Mouse (Mus musculus) adrenal gland, adult 18-20 months (tissue): ENCODE data around the gene Pcgf6. TPM values are rescaled to one million over a fixed set of nuclear protein-coding genes. Genes with fewer than 3 reads are reported as not detected.

Experiments used
- DNase-seq, 2 experiments: peaks; one replicate each; pipeline ENCODE4 v3.0.0; 2021 to 2022; ENCODE audit warnings: low spot score in 2 of 2
- total RNA-seq, 2 experiments: library from RNA; stranded (reverse); gene quantifications; 1 replicate in 1 of 2; 2 replicates in 1 of 2; pipeline ENCODE4 v1.2.3; 2021

The Pcgf6 gene
- total RNA-seq, 2 experiments from 2014 or later, result 7.4 to 10.8 TPM

DNA sequence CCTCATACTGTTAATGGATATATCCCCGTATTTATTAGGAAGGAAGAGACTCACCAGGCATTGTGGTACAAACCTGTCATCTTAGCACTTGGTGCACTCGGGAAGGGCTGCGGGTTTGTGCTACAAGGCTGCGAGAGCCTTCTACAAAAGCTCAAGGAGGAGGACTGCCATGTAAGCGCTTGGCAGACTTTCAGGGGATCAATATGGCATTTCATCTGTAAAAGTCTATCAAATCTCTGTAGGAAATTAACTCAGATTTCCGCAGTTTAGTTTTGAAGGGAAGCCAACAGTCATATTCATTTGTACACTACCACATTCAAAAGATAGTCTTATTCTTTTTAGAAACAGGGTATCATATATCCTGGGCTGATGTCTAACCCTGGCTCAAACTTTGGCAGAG is 18.9 kb downstream of the Pcgf6 start:
- DNase-seq, result no peak

DNA sequence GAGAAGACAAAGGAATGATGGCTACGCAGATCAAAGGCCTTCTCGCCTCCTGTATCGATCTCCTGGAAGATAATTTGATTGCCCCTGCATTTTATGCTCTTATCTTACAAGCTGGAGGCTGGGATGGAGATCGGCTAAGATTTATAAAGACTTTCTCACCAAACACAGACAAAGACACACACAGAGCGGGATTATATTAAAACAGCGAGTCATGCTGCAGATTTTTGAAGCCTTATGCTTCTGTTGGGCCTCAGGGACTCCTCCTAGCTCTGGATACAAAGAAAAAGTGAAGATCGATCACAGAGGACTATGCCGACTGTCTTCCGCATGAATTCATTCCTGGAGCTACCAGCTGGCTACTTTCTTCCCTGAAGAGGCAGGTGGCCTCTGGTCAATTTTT is 20.9 kb downstream of the Pcgf6 start:
- no peak for DNase-seq

DNA sequence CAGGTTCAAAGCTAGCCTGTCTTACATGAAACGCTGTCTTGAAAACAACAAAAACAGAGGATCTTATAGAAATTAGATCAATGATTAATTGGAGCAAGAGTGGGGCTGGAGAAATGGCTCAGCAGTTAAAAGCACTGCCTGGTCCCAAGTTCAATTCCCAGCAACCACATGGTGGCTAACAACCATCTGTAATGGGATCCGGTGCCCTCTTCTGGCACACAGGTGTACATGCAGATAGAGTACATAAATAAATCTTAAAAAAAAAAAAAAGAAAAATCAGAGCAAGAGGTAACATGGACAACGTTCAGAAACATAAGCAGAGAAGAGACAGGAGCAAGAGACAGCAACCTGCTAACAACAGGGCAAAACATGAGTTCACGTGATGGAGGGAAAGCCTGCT is 24.2 kb downstream of the Pcgf6 start:
- DNase-seq, result no peak

DNA sequence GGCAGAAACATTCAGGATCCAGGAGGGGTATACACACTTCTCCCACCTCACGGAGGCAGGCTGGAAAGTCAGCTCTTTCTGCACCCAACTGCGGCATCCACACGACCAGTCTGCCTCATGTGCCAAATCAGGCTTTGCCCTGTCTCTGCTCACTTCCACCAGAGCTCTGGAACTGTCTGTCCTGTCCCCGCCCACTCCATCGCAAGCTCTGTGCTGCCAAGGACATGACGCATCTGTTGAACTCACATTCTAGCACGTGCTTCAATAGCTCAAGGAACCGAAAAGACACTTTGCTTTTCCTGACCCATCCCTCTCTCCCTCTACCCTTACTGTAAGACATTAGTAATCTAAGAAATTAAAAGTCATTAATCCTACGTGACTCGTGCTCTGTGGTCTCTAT is 25.8 kb downstream of the Pcgf6 start:
- no peak for DNase-seq

DNA sequence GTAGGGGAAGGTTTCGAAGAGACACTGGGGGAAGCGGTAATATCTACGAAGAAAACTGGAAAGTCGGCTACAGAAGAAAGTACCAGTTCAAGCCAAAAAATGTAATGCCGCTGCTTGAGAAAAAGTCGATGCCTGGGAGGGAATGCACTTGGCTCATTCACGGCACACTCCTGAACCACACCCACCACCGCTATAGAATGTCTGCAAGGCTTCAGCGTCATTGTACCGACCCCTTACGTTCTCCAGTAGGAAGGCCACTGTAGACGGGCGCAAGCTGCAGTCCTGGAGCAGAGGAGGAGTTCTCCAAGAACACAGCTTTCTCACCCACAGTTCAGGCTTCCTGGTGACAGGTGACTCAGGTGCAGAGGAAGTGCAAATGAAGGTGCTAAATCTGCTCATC is 27.2 kb downstream of the Pcgf6 start:
- no peak for DNase-seq

DNA sequence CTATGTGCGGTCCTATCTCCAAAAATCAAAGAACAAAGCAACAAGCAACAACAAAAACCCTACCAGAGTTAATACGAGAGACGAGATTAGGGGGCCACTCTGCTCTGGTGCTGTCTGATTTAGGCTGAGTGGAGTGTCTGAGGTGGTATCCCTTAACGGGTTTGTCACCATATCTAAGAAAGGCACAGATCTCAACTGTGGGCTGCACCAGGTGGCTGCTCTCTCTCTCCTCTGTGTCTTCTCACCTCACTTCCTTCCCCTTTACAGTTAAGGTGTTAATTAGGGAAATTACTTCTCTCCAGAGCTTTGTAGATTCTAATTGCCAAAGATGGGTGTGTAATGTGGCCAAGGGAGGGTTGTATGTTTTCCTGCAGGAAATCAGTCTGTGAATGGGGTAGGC is 28.0 kb downstream of the Pcgf6 start:
- no peak for DNase-seq

DNA sequence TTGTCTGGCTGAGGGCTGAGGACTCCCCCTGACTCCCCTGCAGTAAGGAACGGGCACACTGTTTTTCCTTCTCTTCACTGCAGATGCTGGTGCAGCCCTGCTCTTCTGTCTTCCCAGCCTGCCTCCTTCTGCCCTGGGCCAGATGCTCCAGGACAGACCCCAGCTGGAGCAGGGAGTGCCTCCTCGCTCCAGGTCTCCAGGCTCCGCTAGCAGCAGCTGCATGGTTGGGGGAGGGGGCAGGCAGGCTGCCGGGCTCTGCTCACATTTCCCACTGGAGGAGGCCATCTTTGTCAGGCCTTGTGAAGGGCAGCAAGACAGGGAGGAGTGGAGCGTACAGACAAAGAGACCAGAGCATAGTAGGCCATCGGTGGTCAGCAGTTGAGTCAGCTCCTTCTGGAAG is 31.4 kb downstream of the Pcgf6 start:
- DNase-seq, result no peak

DNA sequence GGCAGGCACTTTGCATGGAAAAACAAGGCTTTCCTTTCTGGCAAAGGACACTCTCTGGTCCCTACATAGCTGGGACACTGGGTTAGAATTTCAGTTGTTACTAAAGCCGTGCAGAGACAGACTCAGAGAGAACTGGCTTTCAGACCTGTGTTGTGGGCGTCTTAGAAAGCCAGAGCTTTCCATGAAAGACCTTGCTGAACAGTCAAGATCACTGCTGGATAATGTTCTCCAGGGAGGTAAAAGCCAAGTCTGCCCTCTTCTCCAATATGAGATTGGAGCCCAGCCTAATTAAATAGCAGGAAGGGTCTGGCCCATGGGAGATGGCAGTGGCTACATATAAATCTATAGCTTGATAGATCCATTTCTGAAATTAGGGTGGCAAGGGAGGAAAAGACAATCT is 32.4 kb downstream of the Pcgf6 start:
- no peak for DNase-seq

DNA sequence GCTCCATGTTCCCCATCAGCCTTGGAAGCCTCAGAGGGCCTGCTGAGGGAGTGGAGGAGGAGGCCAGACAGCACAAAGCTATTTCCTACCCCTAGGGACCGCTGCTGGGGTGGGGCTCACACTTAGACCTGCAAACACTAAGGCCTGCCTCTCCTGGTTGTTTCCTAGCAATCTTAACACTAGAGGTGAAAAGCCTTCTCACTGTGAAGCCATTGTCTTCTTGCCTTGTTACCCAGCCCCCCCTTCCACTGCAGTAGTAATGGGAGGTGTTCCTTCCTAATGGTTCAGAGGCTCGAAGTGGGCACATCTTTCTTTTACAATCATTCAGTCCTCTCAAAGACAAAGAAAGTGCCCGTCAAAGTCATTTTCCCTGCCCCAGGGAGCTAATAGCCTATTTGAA is 32.9 kb downstream of the Pcgf6 start:
- no peak for DNase-seq

DNA sequence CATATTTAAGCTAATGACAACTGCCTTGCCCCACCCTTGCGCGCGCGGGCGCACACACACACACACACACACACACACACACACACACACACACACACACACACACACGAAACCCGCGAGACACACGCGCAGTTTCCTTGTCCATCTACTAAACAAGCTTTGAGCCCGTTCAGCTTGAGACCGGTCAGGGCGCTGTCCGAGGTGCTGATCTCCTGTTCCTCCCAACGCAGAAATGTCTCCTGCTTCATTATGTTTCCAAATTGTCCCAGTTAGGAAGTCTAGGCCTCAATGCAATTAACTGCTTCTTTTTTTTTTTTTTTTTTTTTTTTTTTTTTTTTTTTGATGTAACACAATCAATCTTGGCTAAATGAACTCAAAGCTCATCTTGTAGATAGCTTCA is 34.2 kb downstream of the Pcgf6 start:
- DNase-seq, result peak; percentile 76 to 81

DNA sequence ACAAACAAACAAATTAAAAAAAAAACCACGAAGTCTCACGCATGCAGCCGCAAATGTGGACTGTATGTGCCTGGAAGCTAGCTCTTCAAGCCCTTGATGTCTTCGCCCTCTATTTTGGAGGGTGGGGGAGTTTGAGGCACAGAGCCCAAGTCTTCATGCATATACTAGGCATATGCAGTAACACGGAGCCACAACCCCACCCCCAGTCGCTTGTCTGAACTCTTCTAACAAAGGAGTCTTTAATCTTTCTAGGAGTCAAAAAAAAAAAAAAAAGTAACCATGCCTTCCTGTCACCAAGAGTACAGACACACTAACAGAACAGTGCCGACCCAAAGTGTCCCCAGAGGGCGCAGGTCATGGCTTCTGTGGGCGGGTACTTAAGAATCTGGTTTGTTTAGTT is 34.7 kb downstream of the Pcgf6 start:
- no peak for DNase-seq

DNA sequence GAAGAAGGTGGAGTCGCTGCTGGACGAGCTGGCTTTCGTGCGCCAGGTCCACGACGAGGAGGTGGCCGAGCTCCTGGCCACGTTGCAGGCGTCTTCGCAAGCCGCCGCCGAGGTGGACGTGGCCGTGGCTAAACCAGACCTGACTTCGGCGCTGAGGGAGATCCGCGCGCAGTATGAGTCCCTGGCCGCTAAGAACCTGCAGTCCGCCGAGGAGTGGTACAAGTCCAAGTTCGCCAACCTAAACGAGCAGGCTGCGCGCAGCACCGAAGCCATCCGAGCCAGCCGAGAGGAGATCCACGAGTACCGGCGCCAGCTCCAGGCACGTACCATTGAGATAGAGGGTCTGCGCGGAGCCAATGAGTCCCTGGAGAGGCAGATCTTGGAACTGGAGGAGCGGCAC is 35.3 kb downstream of the Pcgf6 start:
- DNase-seq, result no peak

DNA sequence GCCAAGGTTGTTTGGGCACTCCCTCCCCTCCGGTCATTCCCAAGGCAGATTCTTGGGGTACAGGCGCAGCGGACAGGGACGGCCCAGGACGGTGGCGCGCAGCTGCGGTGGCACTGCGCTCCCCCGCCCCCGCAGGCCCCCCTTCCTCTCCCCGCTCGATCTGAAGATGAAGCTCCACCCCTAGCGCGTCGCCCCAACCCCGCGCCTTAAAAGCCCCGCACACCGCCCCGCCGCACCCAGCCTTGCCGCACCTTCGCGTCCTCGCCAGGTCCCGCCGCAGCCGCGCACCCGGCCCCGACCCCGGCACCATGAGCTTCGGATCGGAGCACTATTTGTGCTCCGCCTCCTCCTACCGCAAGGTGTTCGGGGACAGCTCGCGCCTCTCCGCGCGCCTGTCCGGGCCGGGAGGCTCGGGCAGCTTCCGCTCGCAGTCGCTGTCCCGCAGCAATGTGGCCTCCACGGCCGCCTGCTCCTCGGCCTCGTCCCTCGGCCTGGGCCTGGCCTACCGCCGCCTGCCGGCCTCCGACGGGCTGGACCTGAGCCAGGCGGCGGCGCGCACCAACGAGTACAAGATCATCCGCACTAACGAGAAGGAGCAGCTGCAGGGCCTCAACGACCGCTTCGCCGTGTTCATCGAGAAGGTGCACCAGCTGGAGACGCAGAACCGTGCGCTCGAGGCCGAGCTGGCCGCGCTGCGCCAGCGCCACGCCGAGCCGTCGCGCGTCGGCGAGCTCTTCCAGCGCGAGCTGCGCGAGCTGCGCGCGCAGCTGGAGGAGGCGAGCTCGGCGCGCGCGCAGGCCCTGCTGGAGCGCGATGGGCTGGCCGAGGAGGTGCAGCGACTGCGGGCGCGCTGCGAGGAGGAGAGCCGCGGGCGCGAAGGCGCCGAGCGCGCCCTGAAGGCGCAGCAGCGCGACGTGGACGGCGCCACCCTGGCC is 36.0 kb downstream of the Pcgf6 start, which contains the start of the genes Ina and Nt5c2:
Gene Ina (plus strand): TSS at position 252 of the 935 bp plus-strand sequence.
Gene Nt5c2 (minus strand): TSS at position 707 of the 935 bp plus-strand sequence.
- peak; percentile 39 to 52 for DNase-seq

DNA sequence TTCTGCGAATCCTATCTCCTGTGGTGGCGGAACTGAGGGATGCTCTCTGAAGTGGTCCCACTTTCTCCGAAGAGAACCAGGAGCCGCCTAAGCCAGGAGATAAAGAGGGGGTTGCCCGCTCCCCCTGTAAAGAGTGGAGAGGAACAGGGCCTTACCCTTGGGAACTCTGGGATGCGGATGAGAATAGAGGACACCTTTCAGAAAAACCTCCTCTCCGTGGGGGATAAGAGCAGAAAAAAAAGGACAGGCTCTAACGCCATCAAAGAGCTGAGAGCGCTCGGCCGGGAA is 36.6 kb downstream of the Pcgf6 start:
- no peak for DNase-seq

DNA sequence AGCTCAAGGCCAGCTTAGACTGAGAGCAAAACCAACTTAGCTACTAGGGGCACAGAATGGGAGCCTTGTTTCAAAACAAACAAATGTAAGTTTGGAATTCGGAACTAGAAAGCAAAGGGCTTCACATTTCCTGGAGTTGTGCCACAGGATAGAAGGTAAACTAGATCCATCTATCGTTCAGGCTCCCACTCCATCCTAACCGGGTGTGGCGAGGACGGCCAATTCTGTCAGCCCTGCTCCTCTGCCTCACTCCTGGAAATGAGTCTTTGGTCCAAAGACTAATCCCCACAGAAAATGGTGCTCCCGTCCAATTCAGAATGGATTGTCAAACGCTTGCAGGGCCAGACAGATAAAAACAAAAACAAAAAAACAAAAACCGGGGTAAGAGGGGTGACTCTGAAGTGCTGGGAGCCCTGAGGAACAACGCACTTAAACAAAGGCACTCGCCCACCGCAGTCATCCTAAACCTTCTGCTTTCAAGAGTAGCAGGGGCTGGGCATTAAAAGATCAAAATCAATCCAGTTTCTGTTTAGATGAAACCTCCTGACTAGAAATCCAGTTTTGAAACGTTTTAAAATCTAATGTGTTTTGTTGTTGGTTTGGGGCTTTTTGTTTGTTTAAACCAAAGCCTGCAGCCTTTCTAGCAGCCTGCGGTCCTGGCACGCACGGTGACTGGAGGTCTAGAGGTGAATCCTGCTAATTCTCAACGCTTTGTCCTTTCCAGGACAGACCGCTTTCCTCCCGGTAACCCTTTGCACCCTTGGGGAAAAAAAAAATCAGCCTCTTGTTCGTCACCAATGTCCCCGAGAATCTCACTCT is 37.2 kb downstream of the Pcgf6 start:
- DNase-seq, result no peak

DNA sequence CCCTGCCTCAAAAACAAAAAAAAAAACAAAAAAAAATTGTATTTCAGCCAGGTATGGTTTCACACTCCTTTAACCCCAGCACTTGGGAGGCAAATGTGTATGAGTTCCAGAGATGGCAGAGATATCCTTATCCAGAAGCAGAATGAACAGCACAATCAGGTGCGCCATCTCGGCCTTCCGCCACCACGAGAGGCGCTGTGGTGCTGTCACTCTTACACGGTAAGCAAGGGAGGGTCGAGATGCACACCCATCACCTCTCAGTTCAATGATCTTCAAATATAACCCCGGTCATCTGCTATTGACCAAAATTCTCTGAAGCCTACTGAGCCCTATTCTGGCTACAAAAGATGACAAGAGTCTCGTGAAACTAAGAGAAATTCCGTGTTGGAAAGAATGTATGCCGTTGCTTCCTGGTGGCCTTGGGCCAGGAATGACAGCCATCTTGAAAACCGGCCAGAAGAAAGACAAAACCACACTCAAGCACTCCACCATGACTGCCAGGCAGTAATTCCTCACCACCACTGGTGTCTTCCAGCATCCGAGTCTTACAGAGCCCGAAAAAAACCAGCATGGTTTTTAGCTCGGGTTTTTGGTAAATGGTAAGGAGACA is 38.1 kb downstream of the Pcgf6 start:
- no peak for DNase-seq

DNA sequence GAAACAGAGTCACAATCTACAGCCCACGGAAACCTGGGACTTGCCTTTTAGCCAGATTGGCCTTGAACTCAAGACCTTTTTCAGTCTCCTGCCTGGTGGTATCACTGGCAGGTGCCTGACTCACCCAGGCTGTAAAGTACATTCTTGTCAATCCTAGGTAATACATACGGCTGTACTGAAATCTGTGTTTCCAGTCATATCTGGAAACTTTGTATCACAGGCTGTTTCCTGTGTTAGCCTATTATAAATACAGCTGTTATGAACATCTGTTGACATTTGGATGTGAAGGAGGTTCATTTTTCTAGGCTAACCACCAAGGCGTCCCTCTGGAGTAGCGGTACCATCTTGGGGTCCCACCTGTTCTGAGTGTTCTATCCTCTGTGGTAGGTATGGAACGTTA is 40.8 kb downstream of the Pcgf6 start:
- DNase-seq, result no peak

DNA sequence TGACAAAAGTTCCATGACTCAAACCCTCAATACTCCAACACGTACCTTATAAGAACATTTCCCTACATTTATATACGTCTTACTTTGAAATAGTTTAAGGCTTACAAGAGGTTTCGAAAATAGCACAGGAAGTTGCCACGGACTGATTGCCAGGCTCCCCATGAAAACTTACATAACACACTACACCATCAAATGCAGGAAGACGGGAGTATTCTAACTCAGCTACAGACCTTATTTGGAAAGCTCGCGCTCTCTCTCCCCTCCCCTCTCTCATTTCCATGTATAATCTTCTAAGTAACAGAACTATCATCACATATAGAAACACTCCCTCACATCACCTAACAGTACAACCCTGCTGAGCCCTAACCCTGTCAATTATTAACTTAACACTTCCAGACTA is 41.3 kb downstream of the Pcgf6 start:
- no peak for DNase-seq

DNA sequence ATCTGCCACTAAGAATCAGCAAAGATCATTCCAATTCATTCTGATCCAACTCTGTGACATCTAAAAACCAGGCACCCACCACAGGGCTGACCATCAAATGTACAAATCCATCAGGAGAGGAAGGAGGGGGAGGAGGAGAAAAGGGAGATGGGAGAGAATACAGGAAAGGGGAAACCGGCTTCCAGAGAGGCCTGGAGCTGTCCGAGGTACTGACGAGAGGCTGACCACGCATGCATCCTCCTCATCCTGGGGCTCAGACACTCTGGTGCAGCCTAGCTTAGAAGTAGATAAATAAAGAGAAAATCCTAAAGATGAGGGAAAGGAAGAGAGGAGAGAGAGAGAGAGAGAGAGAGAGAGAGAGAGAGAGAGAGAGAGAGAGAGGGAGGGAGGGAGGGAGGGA is 44.4 kb downstream of the Pcgf6 start:
- peak; percentile 48 to 67 for DNase-seq

DNA sequence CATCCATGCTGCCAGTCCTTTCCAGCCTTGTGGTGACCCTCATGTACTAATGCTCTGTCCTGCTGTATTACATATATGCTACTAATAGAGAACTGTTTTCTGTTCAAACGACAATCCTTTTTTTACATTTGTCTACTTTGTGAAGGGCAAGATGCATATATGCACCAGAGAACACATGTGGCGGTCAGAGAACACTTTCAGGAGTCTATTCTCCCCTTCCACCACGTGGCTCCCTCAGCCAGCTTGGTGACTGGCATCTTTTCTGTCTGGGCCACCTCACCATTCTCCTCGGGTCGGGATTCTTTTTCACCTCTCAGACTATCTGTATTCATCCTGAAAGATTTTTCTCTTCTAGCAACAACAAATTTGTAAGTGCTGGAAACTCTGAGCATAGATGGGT is 44.8 kb downstream of the Pcgf6 start:
- DNase-seq, result no peak

DNA sequence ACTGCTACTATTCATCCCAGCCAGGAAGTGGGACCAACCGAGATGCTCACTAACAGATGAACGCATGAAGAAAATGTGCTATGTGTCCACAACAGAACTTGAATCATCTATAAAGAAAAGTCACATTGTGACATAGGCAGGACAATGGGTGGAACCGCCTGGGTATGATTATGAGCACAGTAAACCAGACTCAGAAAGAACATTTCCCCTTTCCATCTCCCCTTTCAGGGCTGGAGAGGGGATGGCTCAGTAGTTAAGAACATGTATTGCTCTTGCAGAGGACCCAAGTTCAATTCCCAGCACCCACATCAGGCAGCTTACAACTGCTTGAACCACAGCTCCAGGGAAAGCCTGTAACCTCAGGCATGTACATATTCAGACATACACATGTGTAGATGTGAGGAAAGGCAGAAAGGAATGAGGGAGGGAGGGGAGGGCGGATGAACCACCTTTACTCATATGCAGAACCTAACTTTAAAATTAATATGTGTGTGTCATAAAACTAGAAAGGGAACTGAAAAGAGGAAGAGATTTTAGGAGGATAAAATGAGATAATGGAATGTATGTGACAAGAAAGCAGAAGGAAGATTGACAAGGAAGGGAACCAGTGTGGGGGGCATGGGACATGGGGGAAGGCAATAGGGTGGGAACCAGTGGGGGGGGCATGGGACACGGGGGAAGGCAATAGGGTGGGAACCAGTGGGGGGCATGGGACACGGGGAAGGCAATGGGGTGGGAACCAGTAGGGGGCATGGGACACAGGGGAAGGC is 46.8 kb downstream of the Pcgf6 start:
- DNase-seq, result no peak
